ENCODE assay signal across 23 mouse cellular contexts in the genomic region with DNA sequence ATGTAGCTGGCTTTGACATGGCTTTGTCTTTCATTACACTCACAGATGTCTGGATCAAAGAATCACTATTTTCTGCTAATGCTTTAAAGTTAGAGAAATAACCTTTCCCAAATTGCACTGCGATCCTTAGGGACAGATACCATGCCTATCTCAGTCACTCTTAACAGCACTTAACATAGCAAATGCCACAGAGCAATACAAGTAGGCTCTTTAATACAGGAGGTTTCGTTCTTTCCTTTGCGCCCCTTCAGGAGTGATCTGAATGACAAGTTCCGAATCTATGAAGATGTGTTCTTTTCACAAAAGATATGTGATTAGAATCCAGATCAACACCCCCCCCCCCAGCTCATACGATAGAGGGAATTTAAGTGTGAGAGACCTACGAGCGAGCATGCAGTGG. TPM values are rescaled to one million over a fixed set of nuclear protein-coding genes. Genes with fewer than 3 reads are reported as not detected.
DNase-seq lines count a peak whose midpoint lies in the region; ATAC-seq lines count a peak whose summit lies in the region.
"Had no signal": no experiment of that assay in that cellular context is flagged by ENCODE, and none has a peak within 500 bp of the region (broad histone marks: within the 10 kb centered on the region; RNA-seq: fewer than 3 reads in every experiment).

No protein-coding gene starts in this region.

- no peak for ATAC-seq in forebrain, embryonic 15.5 days (replicated peaks)
- no peak for ATAC-seq in forebrain, embryonic 14.5 days
- no peak for ATAC-seq in heart, embryonic 12.5 days (ENCODE audit: insufficient number of reproducible peaks, low FRiP score)
- no peak for ATAC-seq in heart, embryonic 15.5 days (replicated peaks; ENCODE audit: insufficient number of reproducible peaks, insufficient read depth, low FRiP score, low read depth)
- no peak for ATAC-seq in midbrain, embryonic 16.5 days
- ATAC-seq in midbrain, embryonic 11.5 days (ENCODE audit: low FRiP score): no peak
- ATAC-seq: activated CD4-positive, CD25-positive, alpha-beta regulatory T cell, adult 4 months; hindbrain, embryonic 16.5 days; inflammation-experienced regulatory T-cells, adult 6 months; intestine, embryonic 16.5 days had no signal

- H3K27me3 ChIP-seq in forebrain, embryonic 15.5 days: no peaks in the 10 kb centered on the region
- no peaks in the 10 kb centered on the region for H3K27me3 ChIP-seq in forebrain, embryonic 14.5 days (replicated peaks; ENCODE audit: control insufficient read depth, insufficient read depth, low read length)
- no peaks in the 10 kb centered on the region for H3K27me3 ChIP-seq in heart, embryonic 12.5 days (replicated peaks)
- no peaks in the 10 kb centered on the region for H3K27me3 ChIP-seq in heart, embryonic 10.5 days (ENCODE audit: insufficient read depth, poor library complexity, severe bottlenecking)
- no peaks in the 10 kb centered on the region for H3K27me3 ChIP-seq in heart, embryonic 15.5 days
- no peaks in the 10 kb centered on the region for H3K27me3 ChIP-seq in midbrain, embryonic 16.5 days (ENCODE audit: control insufficient read depth, insufficient read depth, low read depth, low read length)
- peaks cover 4% of the 10 kb centered on the region; the same call in 1 of the 2 replicates for H3K27me3 ChIP-seq in midbrain, embryonic 11.5 days (ENCODE audit: control insufficient read depth, insufficient read depth, low read length)
- H3K27me3 ChIP-seq: hindbrain, embryonic 12.5 days had no signal

- no peak overlapping the region for H3K4me2 ChIP-seq in forebrain, embryonic 15.5 days (replicated peaks)
- no peak overlapping the region for H3K4me2 ChIP-seq in forebrain, embryonic 14.5 days (ENCODE audit: low read length)
- peak overlapping the region; percentile 31 for H3K4me2 ChIP-seq in heart, embryonic 12.5 days
- 0 out of 2 replicates have a peak overlapping the region, but pooled peaks have one; percentile 9 for H3K4me2 ChIP-seq in heart, embryonic 15.5 days
- H3K4me2 ChIP-seq in midbrain, embryonic 16.5 days (ENCODE audit: low read length): no peak overlapping the region
- H3K4me2 ChIP-seq in midbrain, embryonic 11.5 days: no peak overlapping the region
- H3K4me2 ChIP-seq: hindbrain, embryonic 12.5 days had no signal

- H3K27ac ChIP-seq in forebrain, embryonic 15.5 days (replicated peaks): peak overlapping the region; percentile 46; the same call in 1 of the 2 replicates
- no peak overlapping the region for H3K27ac ChIP-seq in forebrain, embryonic 14.5 days (ENCODE audit: low read depth, low read length)
- no peak overlapping the region for H3K27ac ChIP-seq in heart, embryonic 12.5 days (ENCODE audit: poor library complexity, severe bottlenecking)
- H3K27ac ChIP-seq in heart, embryonic 10.5 days: no peak overlapping the region
- H3K27ac ChIP-seq in heart, embryonic 15.5 days: no peak overlapping the region
- peak overlapping the region; percentile 36; the same call in 1 of the 2 replicates for H3K27ac ChIP-seq in midbrain, embryonic 16.5 days (ENCODE audit: low read length)
- H3K27ac ChIP-seq in midbrain, embryonic 11.5 days (ENCODE audit: low read depth, low read length): no peak overlapping the region
- H3K27ac ChIP-seq: forebrain, embryonic 10.5 days; hindbrain, embryonic 12.5 days had no signal

- H3K4me3 ChIP-seq in forebrain, embryonic 15.5 days: no peak overlapping the region
- no peak overlapping the region for H3K4me3 ChIP-seq in forebrain, embryonic 14.5 days (ENCODE audit: low read depth, low read length)
- no peak overlapping the region for H3K4me3 ChIP-seq in heart, embryonic 12.5 days
- no peak overlapping the region for H3K4me3 ChIP-seq in heart, embryonic 10.5 days
- no peak overlapping the region for H3K4me3 ChIP-seq in heart, embryonic 15.5 days
- no peak overlapping the region for H3K4me3 ChIP-seq in midbrain, embryonic 16.5 days (ENCODE audit: low read depth, low read length)
- no peak overlapping the region for H3K4me3 ChIP-seq in midbrain, embryonic 11.5 days (ENCODE audit: low read depth, low read length)
- H3K4me3 ChIP-seq: forebrain, embryonic 10.5 days; hindbrain, embryonic 12.5 days had no signal

- H3K9ac ChIP-seq in forebrain, embryonic 15.5 days (replicated peaks): no peak overlapping the region
- H3K9ac ChIP-seq in forebrain, embryonic 14.5 days (ENCODE audit: low read length): no peak overlapping the region
- no peak overlapping the region for H3K9ac ChIP-seq in heart, embryonic 12.5 days
- H3K9ac ChIP-seq in heart, embryonic 15.5 days: no peak overlapping the region
- H3K9ac ChIP-seq in midbrain, embryonic 16.5 days (ENCODE audit: low read depth, low read length): no peak overlapping the region
- H3K9ac ChIP-seq in midbrain, embryonic 11.5 days (ENCODE audit: low read length): no peak overlapping the region
- H3K9ac ChIP-seq: hindbrain, embryonic 12.5 days had no signal

- H3K9me3 ChIP-seq in forebrain, embryonic 15.5 days: no peaks in the 10 kb centered on the region
- H3K9me3 ChIP-seq in forebrain, embryonic 14.5 days (replicated peaks; ENCODE audit: control insufficient read depth, low read length): no peaks in the 10 kb centered on the region
- H3K9me3 ChIP-seq in heart, embryonic 12.5 days (replicated peaks): no peaks in the 10 kb centered on the region
- no peaks in the 10 kb centered on the region for H3K9me3 ChIP-seq in heart, embryonic 10.5 days
- no peaks in the 10 kb centered on the region for H3K9me3 ChIP-seq in heart, embryonic 15.5 days (replicated peaks)
- no peaks in the 10 kb centered on the region for H3K9me3 ChIP-seq in midbrain, embryonic 16.5 days (replicated peaks; ENCODE audit: control insufficient read depth, low read length, poor library complexity, severe bottlenecking)
- H3K9me3 ChIP-seq in midbrain, embryonic 11.5 days (ENCODE audit: control insufficient read depth, low read length): no peaks in the 10 kb centered on the region
- H3K9me3 ChIP-seq: forebrain, embryonic 10.5 days; hindbrain, embryonic 12.5 days had no signal

- peaks cover 16% of the 10 kb centered on the region for H3K4me1 ChIP-seq in forebrain, embryonic 15.5 days
- peaks cover 12% of the 10 kb centered on the region for H3K4me1 ChIP-seq in forebrain, embryonic 14.5 days (ENCODE audit: control insufficient read depth, insufficient read depth, low read length)
- peaks cover 8% of the 10 kb centered on the region for H3K4me1 ChIP-seq in heart, embryonic 12.5 days (replicated peaks)
- H3K4me1 ChIP-seq in heart, embryonic 10.5 days: peaks cover 12% of the 10 kb centered on the region; the same call in 1 of the 2 replicates
- H3K4me1 ChIP-seq in heart, embryonic 15.5 days (replicated peaks): 0 out of 2 replicates have a peak, but pooled peaks cover 6% of the 10 kb centered on the region
- no peaks in the 10 kb centered on the region for H3K4me1 ChIP-seq in midbrain, embryonic 16.5 days (ENCODE audit: control insufficient read depth, insufficient read depth, low read length)
- H3K4me1 ChIP-seq in midbrain, embryonic 11.5 days (ENCODE audit: control insufficient read depth, insufficient read depth, low read length): peaks cover 13% of the 10 kb centered on the region

- 68% methylated on average over 7 of the region's 7 CpGs for WGBS in forebrain, embryonic 15.5 days
- 73% methylated on average over 7 of the region's 7 CpGs for WGBS in forebrain, embryonic 14.5 days
- WGBS in heart, embryonic 12.5 days: 60% methylated on average over 7 of the region's 7 CpGs
- WGBS in heart, embryonic 10.5 days: 57% methylated on average over 7 of the region's 7 CpGs
- WGBS in heart, embryonic 15.5 days: 50% methylated on average over 7 of the region's 7 CpGs
- WGBS in midbrain, embryonic 16.5 days: 68% methylated on average over 7 of the region's 7 CpGs
- 87% methylated on average over 7 of the region's 7 CpGs for WGBS in midbrain, embryonic 11.5 days

- DNase-seq in forebrain, embryonic 14.5 days (ENCODE audit: low spot score): no peak
- DNase-seq in heart, embryonic 10.5 days (ENCODE audit: low spot score): no peak
- no peak for DNase-seq in heart, postnatal 14 days
- DNase-seq in midbrain, embryonic 11.5 days (ENCODE audit: low spot score, missing footprints): no peak
- DNase-seq: adrenal gland, adult 8-10 months; adrenal gland, postnatal 25 days; cerebellum, adult 18-20 months; cerebellum, adult 9-10 months; cerebellum, postnatal 14 days; gastrocnemius, postnatal 10 days; gastrocnemius, postnatal 36 days; kidney, adult 18-20 months; kidney, adult 9 months had no signal

- intact Hi-C loops in heart, postnatal 14 days (cut with DNase I): no loop called here

- no peaks in the 10 kb centered on the region for H3K36me3 ChIP-seq in forebrain, embryonic 15.5 days
- H3K36me3 ChIP-seq in forebrain, embryonic 14.5 days (ENCODE audit: control insufficient read depth, insufficient read depth, low read length): no peaks in the 10 kb centered on the region
- H3K36me3 ChIP-seq in heart, embryonic 12.5 days: no peaks in the 10 kb centered on the region
- no peaks in the 10 kb centered on the region for H3K36me3 ChIP-seq in heart, embryonic 10.5 days
- H3K36me3 ChIP-seq in heart, embryonic 15.5 days: no peaks in the 10 kb centered on the region
- no peaks in the 10 kb centered on the region for H3K36me3 ChIP-seq in midbrain, embryonic 16.5 days (ENCODE audit: control insufficient read depth, insufficient read depth, low read length)
- no peaks in the 10 kb centered on the region for H3K36me3 ChIP-seq in midbrain, embryonic 11.5 days (ENCODE audit: control insufficient read depth, insufficient read depth, low read length)
- H3K36me3 ChIP-seq: forebrain, embryonic 10.5 days; hindbrain, embryonic 12.5 days had no signal

RNA-seq across cellular contexts. Expression of a gene that starts 12.1 kb away (rescaled TPM):
- polyA plus RNA-seq in forebrain, embryonic 15.5 days (2015; fragmentation: Nextera tagmentation; extraction: Ambion mirVana): 71.2 TPM in 2 replicates
- 37.9 and 56.9 TPM in 2 replicates for polyA plus RNA-seq in forebrain, embryonic 14.5 days (2014; fragmentation: Nextera tagmentation; extraction: Ambion mirVana)
- polyA plus RNA-seq in heart, embryonic 12.5 days (2016; fragmentation: Nextera tagmentation; extraction: Ambion mirVana): 13.0 and 13.2 TPM in 2 replicates
- 8.6 and 9.6 TPM in 2 replicates for polyA plus RNA-seq in heart, embryonic 10.5 days (2016; fragmentation: Nextera tagmentation; extraction: Ambion mirVana)
- polyA plus RNA-seq in heart, embryonic 15.5 days (2015; fragmentation: Nextera tagmentation; extraction: Ambion mirVana): 8.9 and 10.2 TPM in 2 replicates
- 10 to 100 TPM; 31.0 to 34.2 TPM for total RNA-seq in heart, postnatal 14 days (2021)
- 57.4 and 72.4 TPM in 2 replicates for polyA plus RNA-seq in midbrain, embryonic 16.5 days (2015; fragmentation: Nextera tagmentation; extraction: Ambion mirVana)
- 14.4 and 14.7 TPM in 2 replicates for polyA plus RNA-seq in midbrain, embryonic 11.5 days (2014; fragmentation: Nextera tagmentation; extraction: Ambion mirVana)

Comparison
In these comparisons a context has a peak if more than half of its experiments do, and no peak if none do; other contexts are left out.
1. H3K27ac ChIP-seq: peak in forebrain, embryonic 15.5 days (single experiment) and midbrain, embryonic 16.5 days (single experiment); none in forebrain, embryonic 14.5 days (single experiment), heart, embryonic 12.5 days (single experiment), heart, embryonic 10.5 days (single experiment), heart, embryonic 15.5 days (single experiment) and midbrain, embryonic 11.5 days (single experiment).
2. H3K4me2 ChIP-seq: peak in heart, embryonic 12.5 days (single experiment) and heart, embryonic 15.5 days (single experiment); none in forebrain, embryonic 15.5 days (single experiment), forebrain, embryonic 14.5 days (single experiment), midbrain, embryonic 16.5 days (single experiment) and midbrain, embryonic 11.5 days (single experiment).